Mouse (Mus musculus): ENCODE data around the gene Osgep.

DNA sequence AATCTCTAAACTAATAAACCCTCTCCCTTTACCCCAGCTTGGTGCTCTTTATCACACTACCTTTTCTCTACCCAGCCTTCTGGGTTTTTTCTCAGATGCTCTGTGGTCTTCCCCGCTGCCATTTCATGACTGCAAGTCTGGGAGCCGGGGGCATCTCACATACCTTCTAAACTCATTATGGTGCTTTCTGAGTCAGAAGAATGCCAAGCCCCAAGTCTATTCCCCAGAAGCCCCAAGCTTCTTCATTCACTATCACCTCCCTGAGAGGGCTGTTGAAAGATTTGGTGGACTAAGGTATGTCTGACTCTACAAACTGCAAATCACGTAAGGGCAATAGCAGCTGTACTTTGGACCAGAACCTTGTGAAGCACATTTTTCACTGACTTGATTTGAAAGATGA, 57.7 kb downstream of the Osgep start:
- TF ChIP-seq EP300 (IDR thresholded peaks at IDR 0.05; ENCODE audit: insufficient read depth, low read depth, low read length) (no peak), POLR2A (IDR thresholded peaks at IDR 0.05; ENCODE audit: insufficient read depth, low read depth, low read length) (no peak)
